Mouse (Mus musculus) gastrocnemius, postnatal 14 days (tissue): ENCODE data around the gene Lpp. TPM values are rescaled to one million over a fixed set of nuclear protein-coding genes. Genes with fewer than 3 reads are reported as not detected.

Experiments used
- DNase-seq: peaks from one replicate; pipeline ENCODE4 v3.0.0; 2021; ENCODE audit warnings: mixed read lengths
- intact Hi-C: fragments of 180-260 bp; cut with DNase I; formaldehyde crosslinking; loops from one replicate; pipeline ENCODE4 v1.15.1; 2025; ENCODE audit warnings: low total_unique reads
- total RNA-seq, 2 experiments: library from RNA; stranded (reverse); gene quantifications; 2 replicates each; pipeline ENCODE4 v1.2.3; 2021

Lpp gene
- total RNA-seq, 2 experiments from 2014 or later: 27.5 to 30.2 TPM

- intact Hi-C loops: no loop called here
- DNase-seq: no peak
Measured at GRCm38 (mm10) chr16:24930070-24930469, 536.8 kb downstream of the Lpp start.

DNA sequence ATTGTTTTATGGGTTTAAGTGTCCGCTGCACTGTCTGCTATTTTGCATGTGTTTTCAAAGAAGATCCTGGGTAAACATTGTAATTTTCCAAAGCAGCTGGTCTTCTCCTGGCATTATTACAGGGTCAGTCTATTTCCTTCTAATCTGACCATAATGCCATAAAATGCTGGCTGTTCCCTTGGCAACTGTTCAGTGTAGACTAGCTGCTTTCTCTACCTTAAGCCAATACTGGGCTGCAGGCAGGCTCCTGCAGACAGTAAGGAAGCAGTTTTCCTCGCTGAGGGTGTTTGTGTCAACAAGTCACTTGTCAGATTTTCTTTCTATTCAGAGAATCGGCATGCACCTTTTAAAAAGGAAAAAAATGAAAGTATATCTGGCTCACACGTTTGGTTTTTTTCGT, 537.3 kb downstream of the Lpp start:
- no peak for DNase-seq
- intact Hi-C loops: no loop called here

DNA sequence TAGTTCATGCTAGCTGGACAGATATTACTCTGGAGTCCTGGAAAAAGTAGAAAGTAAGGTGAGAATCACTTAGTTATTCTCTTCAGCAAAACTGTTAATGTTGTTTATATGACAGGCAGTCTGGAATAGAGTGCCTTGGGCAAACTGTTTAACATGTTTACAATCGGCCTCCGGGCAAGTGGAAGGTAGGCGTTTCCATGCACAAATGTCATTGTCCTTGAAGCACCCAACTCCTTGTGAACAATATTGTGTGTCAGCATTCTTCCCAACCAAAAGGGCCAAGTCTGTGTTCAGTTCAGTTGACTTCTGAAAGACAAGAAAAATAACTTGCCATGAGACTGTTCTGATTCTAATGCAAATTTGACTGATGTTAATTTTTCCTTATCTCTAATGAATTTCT, 539.5 kb downstream of the Lpp start:
- no peak for DNase-seq
- intact Hi-C loops: no loop called here

DNA sequence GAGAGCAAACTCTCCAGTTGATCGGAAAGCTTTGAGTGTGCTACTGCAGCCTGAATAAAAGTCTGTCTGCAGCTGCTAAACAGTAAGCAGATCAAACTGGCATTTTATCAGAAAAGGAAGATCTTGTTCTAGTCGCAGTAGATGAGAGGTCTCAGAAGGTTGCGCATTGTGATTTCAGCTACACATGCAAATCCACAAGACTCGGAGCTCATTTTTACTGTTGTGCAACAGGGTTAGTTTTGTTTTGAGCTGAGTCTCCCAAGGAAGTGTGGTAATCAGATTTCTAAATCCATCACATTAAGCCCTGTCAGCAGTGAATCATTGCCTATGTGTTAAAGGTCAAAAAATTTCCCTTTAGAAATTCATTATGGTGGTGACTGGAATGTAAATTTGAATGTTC, 540.4 kb downstream of the Lpp start:
- no peak for DNase-seq
- intact Hi-C loops: no loop called here

DNA sequence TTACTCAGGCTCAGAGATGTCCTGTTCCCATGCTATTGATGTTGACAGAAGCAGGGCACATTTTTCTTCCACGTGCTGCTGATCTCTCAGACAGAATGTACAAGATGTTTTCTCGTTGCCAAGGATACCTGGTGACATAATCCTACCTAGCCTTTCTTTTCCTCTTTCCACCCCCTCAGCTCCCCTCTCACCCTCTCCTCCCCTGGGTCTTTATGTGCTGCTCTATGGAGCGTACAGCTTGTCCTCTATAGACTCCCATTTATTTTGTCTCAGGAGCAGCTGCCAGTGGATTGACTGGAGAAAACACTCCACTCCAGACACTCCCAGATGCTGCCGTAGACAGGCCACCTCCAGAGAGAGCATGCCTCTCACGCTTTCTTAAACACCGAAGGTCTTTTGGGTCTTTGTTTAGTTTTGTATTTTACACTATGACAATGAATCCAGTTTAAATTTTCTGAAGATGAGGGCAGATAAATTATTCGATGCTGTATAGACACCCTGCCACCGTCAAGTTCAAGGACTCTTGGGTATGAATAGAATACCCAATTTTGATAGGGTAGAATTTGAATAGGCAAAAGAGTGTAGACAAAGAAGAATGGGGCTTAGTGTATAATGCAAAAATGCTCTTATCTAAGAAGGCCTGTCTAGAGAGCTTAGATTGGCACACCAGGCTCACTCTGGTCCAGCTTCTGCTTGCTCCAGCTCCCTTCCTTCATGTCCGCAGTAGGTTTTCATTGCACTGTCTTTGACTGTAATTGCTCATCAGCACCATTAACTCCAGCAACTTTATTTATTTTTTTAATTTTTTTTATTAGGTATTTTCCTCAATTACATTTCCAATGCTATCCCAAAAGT, 548.2 kb downstream of the Lpp start:
- no peak for DNase-seq
- intact Hi-C loops: no loop called here

- DNase-seq: no peak
- intact Hi-C loops: no loop called here
Measured at GRCm38 (mm10) chr16:24943486-24944261, 550.4 kb downstream of the Lpp start.

DNA sequence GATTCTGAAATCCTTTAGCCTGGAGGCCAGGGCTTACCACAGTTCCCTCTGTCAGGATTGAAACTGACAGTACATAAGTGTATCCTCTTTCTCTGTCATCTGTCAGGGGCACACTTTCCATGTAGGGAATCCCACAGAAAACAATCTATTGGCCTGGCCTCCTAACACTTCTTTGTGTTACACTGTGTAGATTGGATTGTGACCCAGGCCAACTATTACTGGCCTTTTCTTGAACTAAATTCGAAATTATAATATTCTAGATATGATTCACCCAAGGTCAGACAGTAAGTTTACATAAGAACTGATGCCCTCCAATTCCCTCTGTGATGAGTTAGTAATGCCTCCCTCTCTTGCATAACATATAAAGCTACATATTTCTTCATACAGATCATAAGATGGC, 553.0 kb downstream of the Lpp start:
- DNase-seq: no peak
- intact Hi-C loops: no loop called here

DNA sequence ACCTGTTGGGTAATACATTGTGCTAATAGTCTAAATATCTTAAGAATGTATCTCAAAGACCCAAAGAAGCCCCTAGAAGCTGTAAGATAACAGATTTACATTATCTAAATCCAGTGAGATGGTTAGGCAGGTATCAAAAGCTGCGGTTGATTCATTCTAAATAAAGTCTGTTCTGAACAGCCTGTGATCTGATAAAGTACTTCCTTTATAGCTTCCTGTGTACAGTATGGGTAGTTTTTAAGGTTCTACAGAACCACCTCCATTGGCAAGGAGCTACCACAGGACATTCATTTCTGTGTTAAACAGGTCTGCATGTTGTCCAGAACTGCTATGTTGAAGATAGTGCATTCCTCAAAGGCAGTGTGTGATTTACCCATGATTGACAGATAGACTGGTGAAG, 554.2 kb downstream of the Lpp start:
- intact Hi-C loops: no loop called here
- DNase-seq: no peak

- no peak for DNase-seq
- intact Hi-C loops: no loop called here
Measured at GRCm38 (mm10) chr16:24948091-24948690, 554.9 kb downstream of the Lpp start.

DNA sequence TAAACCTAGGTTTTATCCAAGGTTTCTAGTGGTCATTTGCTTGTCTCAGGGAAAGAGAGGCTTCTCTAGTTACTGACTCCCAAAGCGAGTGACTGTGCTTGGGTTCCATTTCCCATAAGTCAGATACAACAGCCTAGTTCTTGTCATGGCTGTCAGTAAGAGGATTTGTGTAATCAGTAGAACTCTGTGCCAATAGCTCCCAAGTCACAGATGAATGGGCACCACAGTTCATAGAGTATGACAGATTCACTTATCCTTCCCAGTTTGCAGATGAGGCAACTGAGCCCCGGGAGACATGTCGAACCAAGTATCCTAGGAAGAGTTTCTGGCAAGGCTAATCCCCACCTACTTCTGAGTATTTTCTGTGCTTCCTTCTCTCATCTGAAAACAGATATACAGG, 556.0 kb downstream of the Lpp start:
- intact Hi-C loops: no loop called here
- DNase-seq: no peak

DNA sequence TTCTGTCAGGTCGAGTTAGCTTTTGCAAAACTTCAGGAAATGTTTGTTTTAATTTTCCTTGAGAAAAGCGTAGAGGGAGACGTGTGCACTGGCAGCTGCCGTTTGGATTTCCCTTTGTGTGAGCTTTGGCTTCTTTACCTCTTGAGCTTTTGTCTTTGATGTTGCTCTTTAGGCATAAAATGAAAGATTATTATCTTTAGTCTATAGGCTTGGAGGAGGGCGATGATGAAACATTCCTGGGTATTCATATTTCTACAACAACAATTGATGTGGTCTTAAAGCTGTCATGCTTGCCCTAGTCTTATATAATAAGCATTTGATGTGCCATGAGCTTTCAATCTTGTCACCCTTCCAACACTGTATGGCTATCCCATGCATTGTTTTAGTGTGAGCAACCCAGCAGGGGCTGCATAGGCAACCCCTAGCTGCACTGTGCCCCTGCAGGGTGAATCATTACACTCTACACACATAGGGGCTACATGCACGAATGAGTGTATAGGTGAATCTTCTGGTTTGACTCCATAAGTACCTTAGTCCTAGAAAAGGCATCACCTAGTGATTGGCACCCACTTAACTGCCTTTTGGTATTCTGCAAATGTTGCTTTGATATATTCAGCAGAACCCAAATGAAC, 556.9 kb downstream of the Lpp start:
- no peak for DNase-seq
- intact Hi-C loops: no loop called here

DNA sequence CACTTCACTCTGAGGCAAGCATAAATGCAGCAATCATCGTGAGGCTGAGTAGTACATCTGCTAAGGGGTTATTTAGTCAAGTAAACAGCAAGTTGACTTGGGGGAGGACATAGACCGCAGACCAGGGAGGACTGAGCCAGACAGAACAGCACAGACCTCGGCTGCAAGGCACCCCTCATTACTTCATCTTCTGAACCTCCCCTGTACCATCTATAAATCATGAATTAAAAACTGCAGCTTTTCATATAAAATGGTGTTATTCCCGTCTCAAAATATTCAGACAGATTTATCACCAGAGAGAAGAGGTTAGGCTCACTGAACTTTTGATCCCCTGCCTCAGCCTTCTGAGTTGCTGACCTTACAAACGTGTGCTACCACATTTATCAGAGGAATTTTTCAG, 558.6 kb downstream of the Lpp start:
- intact Hi-C loops: no loop called here

GRCm38 (mm10) chr16:24955054-24955453, 561.7 kb downstream of the Lpp start:
- DNase-seq: no peak
- intact Hi-C loops: no loop called here

More for the DNA sequence above, 558.6 kb downstream of the Lpp start:
- DNase-seq: no peak

- DNase-seq: no peak
- intact Hi-C loops: no loop called here
Measured at GRCm38 (mm10) chr16:24958661-24959060, 565.4 kb downstream of the Lpp start.

- intact Hi-C loops: no loop called here
Measured at GRCm38 (mm10) chr16:24960901-24961806, 567.8 kb downstream of the Lpp start.

GRCm38 (mm10) chr16:24964311-24964710, 571.0 kb downstream of the Lpp start:
- intact Hi-C loops: no loop called here
- no peak for DNase-seq

More at GRCm38 (mm10) chr16:24960901-24961806, 567.8 kb downstream of the Lpp start:
- no peak for DNase-seq

DNA sequence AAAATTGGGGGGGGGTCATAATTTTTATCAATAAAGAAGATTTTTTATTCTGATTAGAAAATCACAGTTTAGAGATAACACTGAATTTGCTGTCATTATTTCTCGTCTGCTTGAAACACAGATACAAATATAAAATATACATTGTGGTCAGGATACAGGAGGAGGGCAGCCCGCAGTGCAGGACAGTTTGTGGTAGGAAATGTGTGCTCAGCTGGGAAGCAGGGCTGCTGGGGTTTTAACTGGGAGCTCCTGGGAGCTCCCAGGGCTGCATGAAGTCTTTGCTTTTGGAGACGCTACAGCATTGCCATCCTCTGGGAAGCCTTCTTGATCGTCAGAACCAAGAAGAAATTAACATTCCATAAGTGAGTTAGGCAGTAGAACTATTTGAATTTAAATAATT, 571.8 kb downstream of the Lpp start:
- intact Hi-C loops: no loop called here
- DNase-seq: no peak

GRCm38 (mm10) chr16:24966460-24966859, 573.2 kb downstream of the Lpp start:
- intact Hi-C loops: no loop called here
- no peak for DNase-seq

DNA sequence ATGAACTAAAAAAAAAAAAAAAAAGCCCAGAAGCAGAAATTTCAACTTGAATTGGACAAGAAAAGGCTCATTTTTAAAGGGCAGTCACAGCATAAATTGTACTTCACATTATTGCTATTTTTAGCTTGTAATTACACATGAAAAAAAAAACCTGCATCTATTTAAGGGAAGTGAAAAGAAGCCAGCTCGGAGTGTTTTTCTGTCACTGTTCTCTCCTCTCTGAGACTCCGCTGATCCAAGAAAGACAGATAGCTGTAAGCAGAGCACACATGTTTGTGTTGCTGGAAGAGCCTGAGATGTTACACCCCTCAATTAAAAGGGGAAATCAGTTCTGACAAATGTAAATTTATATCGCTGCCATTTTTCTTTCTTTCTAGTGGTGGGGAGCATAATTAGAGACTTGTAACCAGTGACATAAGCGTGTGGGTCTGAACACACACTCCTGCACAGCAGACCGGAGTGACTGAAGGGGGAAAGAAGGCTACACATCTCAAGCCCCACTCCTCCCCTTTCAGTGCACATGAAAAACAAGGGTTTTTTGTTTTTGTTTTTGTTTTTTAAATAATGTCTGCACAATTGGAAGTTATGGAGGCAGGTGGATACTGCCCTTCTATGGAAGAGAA, 579.8 kb downstream of the Lpp start:
- no peak for DNase-seq
- intact Hi-C loops: no loop called here
